Mouse (Mus musculus) forelimb bud, embryonic 11.5 days (tissue): ENCODE measurements at regions not wholly inside any gene's neighbourhood (a gene's known extent, or its start where the extent isn't known, plus 50 kb on each side); places are given as distances from the start of the nearest gene placed in this dataset.

ENCODE experiments used
- DNase-seq: peaks from one replicate; pipeline ENCODE4 v3.0.0-alpha.2; 2012; ENCODE audit warnings: low read depth, low spot score

DNA sequence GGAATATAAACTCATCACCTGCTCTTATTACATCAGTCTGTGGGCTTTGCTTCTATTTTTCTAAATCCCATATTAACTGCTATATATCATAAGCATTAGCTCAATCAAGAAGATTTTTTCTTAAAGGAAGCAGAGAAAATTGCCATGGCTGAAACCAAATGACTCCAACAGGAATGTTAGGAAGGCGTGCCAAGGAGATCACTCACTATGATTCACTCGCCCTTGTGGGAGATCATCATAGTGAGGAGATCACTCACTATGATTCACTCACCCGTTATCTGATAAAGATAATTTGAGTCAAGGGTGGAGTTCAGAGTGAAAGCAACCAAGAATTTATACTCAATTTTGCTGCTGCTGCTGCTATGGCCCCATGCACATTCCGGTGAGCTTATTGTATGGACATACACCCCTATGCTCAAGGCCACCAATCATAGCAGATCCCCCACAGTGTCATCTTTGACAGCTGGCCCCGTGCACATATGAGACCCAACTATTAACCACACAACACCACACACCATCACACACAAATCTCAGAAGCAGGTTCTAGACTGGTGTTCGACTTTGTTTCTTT, 63.8 kb upstream of the Fer start:
- DNase-seq: no peak

DNA sequence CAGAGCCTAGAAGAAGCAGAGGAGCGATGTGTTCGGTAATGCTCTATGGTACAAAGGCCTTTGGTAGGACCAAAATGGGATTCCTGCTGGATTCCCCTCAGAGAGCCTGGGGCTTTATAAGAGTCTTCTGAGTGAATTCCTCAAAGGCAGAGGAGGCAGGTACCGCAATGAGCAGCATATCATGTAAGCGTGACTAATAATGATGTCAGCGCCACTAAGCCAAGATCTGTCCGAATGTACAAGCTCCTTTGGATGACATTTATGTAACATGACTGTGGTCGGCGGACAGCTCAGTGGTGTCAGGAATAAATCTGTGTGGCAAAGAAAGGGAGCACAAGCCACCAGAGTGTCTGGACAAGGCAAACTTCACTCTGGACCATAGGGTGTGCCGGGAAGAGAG, 61.5 kb upstream of the Fer start:
- no peak for DNase-seq

DNA sequence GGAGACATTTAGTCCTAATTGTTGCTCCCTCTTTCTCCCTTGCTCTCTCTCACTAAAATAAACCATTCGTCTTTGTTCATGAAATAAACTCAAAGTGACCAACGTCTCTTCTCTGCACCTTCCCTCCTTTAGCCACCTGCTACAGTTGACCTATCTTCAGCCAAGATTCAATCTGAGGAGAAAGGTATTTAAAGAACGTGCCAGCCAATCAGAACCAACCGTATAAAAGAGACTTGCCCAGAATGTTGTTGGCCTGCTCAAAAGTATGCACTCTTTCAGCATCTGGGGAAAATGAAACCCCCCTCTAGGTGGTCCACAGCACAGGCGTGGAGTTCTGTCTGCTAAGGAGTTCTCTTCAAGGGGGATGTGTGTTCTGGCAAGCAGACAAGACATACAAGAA, 60.0 kb upstream of the Fer start:
- DNase-seq: no peak

DNA sequence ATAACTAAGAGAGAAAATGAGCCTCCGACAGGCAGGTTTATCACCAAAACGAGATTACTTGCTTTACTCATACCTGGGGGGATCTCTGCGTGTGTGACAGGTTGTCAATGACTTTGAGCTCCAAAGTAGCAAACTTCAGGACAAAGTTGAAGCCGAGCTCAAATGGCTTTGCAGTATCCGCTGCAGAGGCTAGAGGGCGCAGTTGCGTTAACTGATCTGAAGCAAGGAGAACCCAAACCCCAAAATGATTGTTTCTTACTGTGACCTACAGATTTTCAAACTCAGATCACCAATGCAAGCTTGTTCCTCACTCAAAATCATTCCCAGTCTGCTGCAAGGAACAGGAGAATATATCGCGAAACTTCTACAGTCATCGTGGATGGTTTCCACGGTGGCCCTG, 59.3 kb upstream of the Fer start:
- peak; percentile 69 for DNase-seq

DNA sequence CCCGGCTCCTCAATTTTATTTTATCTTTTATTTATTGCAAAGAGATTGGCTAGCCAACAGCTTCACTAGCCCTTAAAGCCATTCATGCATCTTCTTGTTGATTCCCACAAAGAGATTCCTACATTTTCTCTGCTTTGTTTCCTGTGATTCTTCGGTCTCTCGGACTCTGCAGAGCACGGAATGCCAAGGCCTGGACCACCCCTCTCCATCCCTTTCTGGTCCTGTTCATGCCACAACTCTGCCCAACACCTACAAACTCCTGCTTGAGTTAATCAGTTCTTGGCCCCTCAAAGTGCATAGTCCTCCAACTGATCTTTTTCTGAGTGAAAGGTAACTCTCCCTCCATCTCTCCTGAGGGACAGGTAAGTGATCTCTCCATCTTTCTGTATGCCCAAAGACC, 58.4 kb upstream of the Fer start:
- DNase-seq: no peak

DNA sequence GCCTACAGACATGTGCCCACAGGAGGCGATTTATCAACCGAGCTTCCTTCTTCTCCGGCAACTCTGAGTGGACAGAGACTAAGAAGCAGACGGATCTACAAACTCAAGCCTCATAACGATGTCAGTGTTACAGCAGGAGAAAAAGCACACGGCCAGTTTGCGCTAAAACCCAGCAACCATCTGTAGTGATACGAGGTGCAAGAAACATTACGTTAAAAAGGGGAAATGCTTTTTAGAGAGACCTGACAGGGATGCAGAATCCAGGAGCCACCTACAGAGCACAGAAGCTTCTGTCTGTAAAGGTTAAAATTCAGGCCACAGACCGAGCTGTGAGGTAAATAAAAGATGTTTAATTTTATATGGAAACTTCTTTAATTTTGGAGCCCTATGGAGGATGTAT, 56.5 kb upstream of the Fer start:
- no peak for DNase-seq

DNA sequence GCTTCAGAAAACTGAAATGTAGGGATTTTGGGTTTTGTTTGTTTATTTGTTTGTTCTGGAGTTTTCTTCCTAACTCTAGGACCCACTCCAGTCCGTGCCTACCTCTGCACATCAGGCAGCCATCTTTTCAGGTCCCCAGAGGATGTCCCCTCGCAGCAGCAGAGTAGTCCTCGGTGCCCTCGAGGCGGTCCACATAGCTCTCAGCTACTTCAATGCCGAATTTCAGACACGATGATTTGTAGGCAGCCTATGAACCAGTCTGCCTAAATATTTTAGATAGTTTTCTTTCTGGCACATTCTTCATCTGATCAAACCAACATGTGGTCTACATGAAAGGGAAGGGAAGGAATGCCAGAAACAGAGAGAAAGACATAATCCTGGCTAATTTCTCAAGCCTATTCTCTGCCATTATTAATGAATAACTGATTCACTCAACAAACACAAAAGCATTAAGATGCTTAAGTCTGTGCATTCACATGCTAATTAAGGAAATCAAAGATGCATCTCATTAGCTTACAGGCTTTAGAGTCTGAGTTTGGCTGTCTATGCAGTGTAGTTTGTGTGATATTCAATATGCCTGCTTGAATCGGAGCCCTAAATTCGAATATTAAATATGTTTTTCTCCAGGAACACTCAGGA, 55.2 kb upstream of the Fer start:
- no peak for DNase-seq

DNA sequence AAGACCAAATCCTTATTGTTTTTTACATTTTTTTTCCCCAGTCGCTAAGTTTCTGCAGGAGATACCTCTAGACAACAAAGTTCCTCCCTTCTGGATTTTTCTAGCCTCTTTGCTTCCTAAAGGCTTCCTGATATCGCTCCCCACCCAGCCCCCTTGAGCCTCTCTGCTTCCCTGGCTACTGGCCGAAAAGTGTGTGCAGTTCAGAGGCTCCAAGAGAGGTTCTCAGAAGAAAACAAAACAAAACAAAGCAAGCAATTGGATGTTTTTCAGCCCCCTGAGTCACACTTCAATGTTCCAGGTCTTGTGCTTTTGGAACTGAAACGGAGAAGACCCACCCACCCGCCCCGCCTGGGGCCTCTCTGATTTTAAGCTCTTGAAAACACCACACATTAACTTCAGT, 54.1 kb upstream of the Fer start:
- DNase-seq: no peak

DNA sequence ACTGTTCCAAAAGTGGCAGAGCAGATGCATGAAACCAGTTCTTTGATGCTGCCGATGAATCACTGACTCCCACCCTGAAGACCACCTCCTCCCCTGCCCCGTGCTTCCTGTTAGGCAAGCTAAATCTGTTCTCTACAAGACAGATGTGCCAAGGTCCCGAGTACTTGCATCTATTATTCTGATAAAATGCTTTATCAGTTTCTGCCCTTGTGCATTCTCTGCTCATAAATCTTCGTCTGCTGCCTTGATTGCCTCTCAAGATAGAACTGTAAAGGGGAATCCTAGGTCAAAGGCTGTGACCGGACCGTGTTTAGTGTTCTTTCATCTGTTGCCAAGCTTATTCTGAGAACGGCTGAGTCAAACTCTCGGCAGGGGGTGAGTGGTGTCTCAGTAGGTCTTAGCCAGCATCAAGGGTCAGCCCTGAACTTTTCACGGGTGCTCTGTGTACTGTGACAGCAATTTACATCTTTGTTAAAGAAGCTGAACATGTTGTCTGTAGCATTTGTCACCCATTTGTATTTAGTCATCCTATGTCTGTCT, 51.5 kb upstream of the Fer start:
- DNase-seq: no peak

DNA sequence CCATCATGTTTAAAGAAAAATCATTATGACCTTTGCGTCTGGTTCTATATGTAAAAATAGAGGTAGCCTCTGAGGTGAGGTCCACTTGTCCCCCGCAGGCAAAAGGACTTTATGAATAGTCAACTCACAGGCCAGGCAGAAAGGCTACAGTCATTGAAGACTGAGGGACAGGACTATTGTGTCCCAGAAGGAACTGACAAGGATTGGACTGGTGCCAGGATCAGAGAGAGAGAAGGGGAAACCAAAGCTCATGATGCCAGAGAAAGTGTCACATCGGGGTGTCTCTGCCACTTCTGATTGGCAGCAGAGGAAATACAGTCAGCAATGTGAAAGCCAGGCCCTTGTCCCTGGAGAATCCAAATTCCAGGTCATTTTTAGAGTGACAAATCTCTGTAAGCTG, 50.3 kb upstream of the Fer start:
- no peak for DNase-seq
